Mouse (Mus musculus) left cerebral cortex, adult 2 months (tissue): ENCODE data around the gene B3gat2. TPM values are rescaled to one million over a fixed set of nuclear protein-coding genes. Genes with fewer than 3 reads are reported as not detected.

Experiments used
- DNase-seq, 2 experiments: peaks; one replicate each; pipeline ENCODE4 v3.0.0; 2021 to 2022; ENCODE audit warnings: low spot score in 2 of 2, mixed read lengths in 1 of 2; ENCODE audit errors: extremely low spot score in 1 of 2
- H3K27ac ChIP-seq: fragments of 200-600 bp; 2 replicates; pipeline ENCODE4 v1.8.1; 2022
- H3K4me3 ChIP-seq: fragments of 200-600 bp; 2 replicates; pipeline ENCODE4 v1.8.1; 2022
- CTCF ChIP-seq: fragments of 200-600 bp; IDR thresholded peaks from 2 replicates; pipeline ENCODE4 v1.8.1; 2022; ENCODE audit warnings: antibody characterized with exemption, mild to moderate bottlenecking, moderate library complexity
- intact Hi-C: fragments of 180-260 bp; cut with DNase I; formaldehyde crosslinking; loops from one replicate; pipeline ENCODE4 v1.15.1; 2025
- long read RNA-seq, 2 experiments: library from polyadenylated mRNA; stranded (forward); transcript quantifications; one replicate each; pipeline ENCODE4 v2.0.0; 2021; ENCODE audit warnings: borderline mapping rate in 2 of 2
- total RNA-seq, 2 experiments: library from RNA; stranded (reverse); gene quantifications; 2 replicates each; pipeline ENCODE4 v1.2.3; 2021

Gene B3gat2
- 1 to 10 TPM; 6.9 to 8.5 TPM for total RNA-seq
- long read RNA-seq, experiment 1, full-length matches to known transcripts, result 1 of 2 reads
- long read RNA-seq, experiment 1, partial matches to known transcripts, result 0 of 2 reads
- long read RNA-seq, experiment 1, other reads (novel, unspliced or antisense), result 1 of 2 reads
- long read RNA-seq, experiment 2, full-length matches to known transcripts, result 2 of 3 reads
- long read RNA-seq, experiment 2, partial matches to known transcripts, result 0 of 3 reads
- long read RNA-seq, experiment 2, other reads (novel, unspliced or antisense), result 1 of 3 reads

- H3K27ac ChIP-seq, result no peak within 1 kb of the TSS
- intact Hi-C loops, result loop anchor here (2.0 to 10.0 kb wide), 4 partner anchors 31 to 439 kb away; partner anchors contain the start of gene Smap1
- peak; percentile 38 to 47 for DNase-seq
- TF ChIP-seq CTCF, result no peak
- peak within 1 kb of the TSS; percentile 70 for H3K4me3 ChIP-seq
Measured at GRCm38 (mm10) chr1:23761502-23762135, at the start of gene B3gat2. Gene B3gat2 (plus strand): TSS chr1:23761753.

DNA sequence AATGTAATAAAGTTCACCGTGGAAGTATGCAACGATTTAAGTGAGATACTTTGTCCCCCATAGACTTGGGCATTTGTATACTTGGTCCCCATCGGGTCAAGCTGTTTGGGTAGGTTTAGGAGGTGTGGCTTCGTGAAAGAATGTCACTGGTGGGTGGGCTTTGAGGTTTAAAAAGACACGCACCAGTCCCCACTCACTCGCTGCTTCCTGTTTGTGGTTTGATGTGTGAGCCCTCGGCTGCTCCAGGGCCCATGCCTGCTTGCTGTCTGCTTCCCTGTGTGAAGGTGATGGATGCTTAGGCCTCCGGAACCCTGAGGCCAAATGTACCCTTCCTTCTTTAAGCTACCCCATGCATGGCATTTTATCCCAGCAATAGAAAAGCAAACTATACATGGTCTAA, 41.2 kb upstream of the B3gat2 start:
- no peak for TF ChIP-seq CTCF
- no peak for DNase-seq
- no peak overlapping the region for H3K27ac ChIP-seq
- no peak overlapping the region for H3K4me3 ChIP-seq
- intact Hi-C loops, result no loop called here

DNA sequence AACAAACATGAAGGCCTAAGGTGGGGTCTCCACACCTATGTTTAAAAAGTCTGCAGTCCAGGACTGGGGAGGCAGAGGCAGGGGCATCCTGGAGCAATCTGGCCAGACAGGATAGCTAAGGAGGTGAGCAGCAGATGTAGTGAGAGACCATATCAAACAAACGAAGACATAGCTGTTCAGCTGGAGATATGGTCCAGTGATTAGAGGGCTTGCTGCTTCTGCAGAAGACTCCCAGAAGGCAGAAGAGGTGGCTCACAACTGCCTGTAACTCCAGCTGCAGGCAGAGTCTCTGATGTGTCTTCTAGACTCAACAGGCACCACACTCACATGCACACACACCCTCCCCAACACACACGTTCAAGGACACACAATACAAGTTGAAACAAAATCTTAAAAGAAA, 40.5 kb upstream of the B3gat2 start:
- no peak for DNase-seq
- no peak for TF ChIP-seq CTCF
- no peak overlapping the region for H3K27ac ChIP-seq
- H3K4me3 ChIP-seq, result no peak overlapping the region
- intact Hi-C loops, result no loop called here

GRCm38 (mm10) chr1:23722469-23723372, 38.8 kb upstream of the B3gat2 start:
- Histone ChIP-seq H3K4me3 (no peak overlapping the region), H3K27ac (no peak overlapping the region)
- no peak for DNase-seq
- TF ChIP-seq CTCF, result no peak
- intact Hi-C loops, result no loop called here

DNA sequence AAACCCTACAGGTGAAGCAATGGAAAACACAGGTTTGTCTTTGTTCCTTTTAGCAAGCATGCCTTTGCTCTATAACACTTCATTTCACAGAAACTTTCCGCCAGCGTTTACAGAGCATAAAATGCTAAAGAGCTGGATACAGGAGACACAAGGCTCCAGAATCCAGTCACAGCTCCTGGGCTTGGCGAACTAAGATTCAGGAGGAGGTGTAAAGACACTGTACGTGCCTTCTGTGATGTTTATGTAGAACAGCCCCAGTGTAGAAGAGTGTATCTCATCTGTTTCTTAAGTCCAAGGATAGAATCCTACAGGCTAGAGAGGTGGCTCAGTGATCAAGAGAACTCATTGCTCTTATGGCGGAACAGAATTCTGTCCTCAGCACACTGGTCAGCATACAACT, 30.2 kb upstream of the B3gat2 start:
- no peak for DNase-seq
- no peak for TF ChIP-seq CTCF
- Histone ChIP-seq H3K27ac (no peak overlapping the region), H3K4me3 (no peak overlapping the region)
- intact Hi-C loops, result no loop called here

DNA sequence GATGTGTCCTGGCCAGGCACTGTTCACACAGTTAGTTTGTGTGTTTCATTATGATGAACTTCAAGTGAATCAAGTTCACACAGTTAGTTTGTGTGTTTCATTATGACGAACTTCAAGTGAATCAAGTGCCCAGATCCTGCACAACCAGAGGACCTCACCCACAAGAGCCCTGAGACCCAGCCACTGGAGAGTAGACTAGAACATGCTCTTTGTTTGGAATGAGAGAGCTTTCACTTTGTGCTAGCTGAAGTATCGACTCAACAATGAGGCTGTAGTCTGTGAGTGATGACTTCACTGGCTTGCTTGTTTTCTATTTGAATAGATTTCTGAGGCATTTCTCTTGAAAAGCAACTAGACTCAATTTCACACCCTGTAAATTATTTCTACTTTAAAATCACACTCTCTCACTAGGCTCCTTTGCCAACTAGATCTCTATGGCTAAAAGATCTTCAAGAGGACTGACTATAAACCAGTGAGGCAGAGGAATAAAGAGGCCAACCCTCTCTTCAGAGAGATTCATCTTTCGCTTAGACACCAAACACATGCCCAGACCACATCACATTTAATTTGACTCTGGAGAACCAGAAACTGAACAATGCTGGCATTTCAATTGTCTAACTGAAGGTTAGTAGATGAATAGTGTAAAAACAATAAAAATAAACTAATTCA, 10.6 kb upstream of the B3gat2 start:
- H3K27ac ChIP-seq, result no peak overlapping the region
- intact Hi-C loops, result no loop called here
- no peak for TF ChIP-seq CTCF
- no peak overlapping the region for H3K4me3 ChIP-seq
- DNase-seq, result no peak

DNA sequence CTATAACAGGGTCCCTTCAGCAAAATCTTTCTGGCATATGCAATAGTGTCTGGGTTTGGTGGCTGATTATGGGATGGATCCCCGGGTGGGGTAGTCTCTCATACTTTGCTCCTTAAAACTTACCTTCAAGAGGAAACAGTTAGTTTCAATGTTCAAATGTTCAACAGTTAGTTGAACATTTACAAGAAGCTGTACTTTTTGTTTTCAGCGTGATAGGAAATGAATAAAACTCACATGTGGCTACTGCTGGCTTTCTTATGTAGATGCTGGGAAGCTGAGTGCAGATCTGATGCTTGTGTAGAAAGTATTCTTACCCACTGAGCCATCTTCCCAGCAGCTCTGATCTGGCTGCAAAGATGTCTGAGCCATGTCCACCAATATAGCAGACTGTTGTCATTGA, 8.5 kb upstream of the B3gat2 start:
- no peak for TF ChIP-seq CTCF
- DNase-seq, result no peak
- no peak overlapping the region for H3K27ac ChIP-seq
- intact Hi-C loops, result no loop called here
- H3K4me3 ChIP-seq, result no peak overlapping the region

GRCm38 (mm10) chr1:23753591-23753990, 8.0 kb upstream of the B3gat2 start:
- no peak overlapping the region for H3K27ac ChIP-seq
- no peak for DNase-seq
- no peak for TF ChIP-seq CTCF
- intact Hi-C loops, result no loop called here
- no peak overlapping the region for H3K4me3 ChIP-seq

GRCm38 (mm10) chr1:23754340-23754739, 7.2 kb upstream of the B3gat2 start:
- TF ChIP-seq CTCF, result no peak
- Histone ChIP-seq H3K27ac (no peak overlapping the region), H3K4me3 (no peak overlapping the region)
- intact Hi-C loops, result no loop called here
- no peak for DNase-seq

GRCm38 (mm10) chr1:23754967-23755366, 6.6 kb upstream of the B3gat2 start:
- TF ChIP-seq CTCF, result no peak
- no peak for DNase-seq
- Histone ChIP-seq H3K27ac (no peak overlapping the region), H3K4me3 (no peak overlapping the region)
- intact Hi-C loops, result no loop called here

DNA sequence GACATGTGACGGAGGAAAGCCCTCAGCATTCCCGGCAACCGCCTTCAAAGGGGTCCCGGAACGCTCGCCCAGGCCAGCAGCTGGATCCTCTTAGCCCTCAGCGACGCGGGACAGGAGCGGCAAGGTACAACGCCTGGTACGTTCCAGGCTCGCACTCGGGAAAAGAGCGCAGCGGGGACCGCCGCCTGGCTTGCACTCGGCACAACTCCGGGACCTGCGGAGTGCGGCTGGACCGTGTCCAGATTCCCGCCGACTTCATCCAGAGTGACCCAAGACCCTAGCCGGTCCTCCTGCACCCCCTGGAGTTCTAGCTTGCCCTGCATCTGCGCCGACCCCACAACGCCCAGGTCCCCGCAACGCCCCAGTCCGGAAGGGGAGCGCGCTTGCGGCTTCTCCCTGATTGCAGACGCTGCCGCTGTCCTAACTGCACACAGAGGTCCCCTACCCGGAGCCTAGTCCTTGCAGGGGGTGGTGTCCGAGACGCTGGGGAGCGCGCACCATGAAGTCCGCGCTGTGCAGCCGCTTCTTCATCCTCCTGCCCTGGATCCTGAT, 659 bp downstream of the B3gat2 start:
- DNase-seq, result peak; percentile 41 to 46
- no peak overlapping the region for H3K27ac ChIP-seq
- no peak for TF ChIP-seq CTCF
- peak overlapping the region; percentile 70 for H3K4me3 ChIP-seq
- intact Hi-C loops, result loop anchor here (2.0 to 10.0 kb wide), 4 partner anchors 31 to 440 kb away; partner anchors contain the start of gene Smap1
